Mouse (Mus musculus) kidney, postnatal 0 days (tissue): Measurements from ENCODE around the gene 1700016K19Rik. TPM values are rescaled to one million over a fixed set of nuclear protein-coding genes. Genes with fewer than 3 reads are reported as not detected.

Source experiments
- ATAC-seq: fragments of 200-750 bp; cut with Nextera tagmentation; replicated peaks from 2 replicates; pipeline ENCODE4 v1.8.0; 2017; ENCODE audit warnings: low read depth, moderate number of reproducible peaks, moderate TSS enrichment, moderate library complexity; ENCODE audit not compliant: low FRiP score
- DNase-seq: peaks from one replicate; pipeline ENCODE4 v3.0.0-alpha.2; 2016; ENCODE audit warnings: low spot score
- H3K27ac ChIP-seq: fragments of 300-500 bp; sonication (generic); 2 replicates; pipeline ENCODE4 v1.5.1; 2014; ENCODE audit warnings: mild to moderate bottlenecking
- H3K27me3 ChIP-seq: fragments of 300-500 bp; sonication (generic); 2 replicates; pipeline ENCODE4 v1.6.1; 2014; ENCODE audit warnings: low read length, mixed read lengths; ENCODE audit not compliant: insufficient read depth
- H3K36me3 ChIP-seq: fragments of 300-500 bp; sonication (generic); 2 replicates; pipeline ENCODE4 v1.6.1; 2014; ENCODE audit warnings: low read length, mixed read lengths; ENCODE audit not compliant: insufficient read depth
- H3K4me1 ChIP-seq: fragments of 300-500 bp; sonication (generic); replicated peaks from 2 replicates; pipeline ENCODE4 v1.6.1; 2014; ENCODE audit warnings: antibody characterized with exemption, low read length, mixed read lengths; ENCODE audit not compliant: insufficient read depth
- H3K4me2 ChIP-seq: fragments of 300-500 bp; sonication (generic); 2 replicates; pipeline ENCODE4 v1.6.1; 2014; ENCODE audit warnings: mild to moderate bottlenecking, low read length, moderate library complexity, mixed read lengths
- H3K4me3 ChIP-seq: fragments of 300-500 bp; sonication (generic); replicated peaks from 2 replicates; pipeline ENCODE4 v1.5.1; 2014; ENCODE audit warnings: low read depth, low read length
- H3K9ac ChIP-seq: fragments of 300-500 bp; sonication (generic); 2 replicates; pipeline ENCODE4 v1.6.1; 2014; ENCODE audit warnings: low read depth, low read length
- H3K9me3 ChIP-seq: fragments of 300-500 bp; sonication (generic); replicated peaks from 2 replicates; pipeline ENCODE4 v1.6.1; 2016; ENCODE audit warnings: low read length, inconsistent platforms, mixed read lengths
- CTCF ChIP-seq: IDR thresholded peaks from 2 replicates; pipeline ENCODE4 v1.5.1; 2016; ENCODE audit warnings: antibody characterized with exemption, low read depth, mild to moderate bottlenecking, moderate library complexity
- WGBS: fragments of 180-500 bp; shearing (Covaris S2); extraction: QIAGEN DNeasy Blood & Tissue Kit; methylation state at CpG from one replicate; pipeline ENCODE4 v1.1.7; 2014; 5-methylcytosine and 5-hydroxymethylcytosine counted together
- polyA plus RNA-seq: library from polyadenylated mRNA; unstranded; fragments of >200 nt; fragmentation: Nextera tagmentation; extraction: Ambion mirVana; gene quantifications from 2 replicates; pipeline ENCODE4 v1.2.1, GENCODE M21; 2015

Gene 1700016K19Rik
- polyA plus RNA-seq, 1 experiment from 2014 or later = 0.38 TPM

GRCm38 (mm10) chr11:75983194-75983593 lies 16.5 kb upstream of the 1700016K19Rik start:
- WGBS = 76% methylated on average over 4 of the region's 4 CpGs
- H3K27me3 ChIP-seq = no peaks in the 10 kb centered on the region

GRCm38 (mm10) chr11:75984581-75984980 lies 15.1 kb upstream of the 1700016K19Rik start:
- WGBS = 69% methylated on average over 1 of the region's 1 CpGs
- Histone ChIP-seq H3K36me3 (no peaks in the 10 kb centered on the region), H3K27ac (no peak overlapping the region), H3K9ac (no peak overlapping the region), H3K4me1 (no peaks in the 10 kb centered on the region), H3K4me2 (no peak overlapping the region), H3K4me3 (no peak overlapping the region), H3K27me3 (no peaks in the 10 kb centered on the region), H3K9me3 (no peaks in the 10 kb centered on the region)
- ATAC-seq = no peak
- TF ChIP-seq CTCF = no peak
- DNase-seq = no peak

More at GRCm38 (mm10) chr11:75983194-75983593, 16.5 kb upstream of the 1700016K19Rik start:
- Histone ChIP-seq H3K9me3 (no peaks in the 10 kb centered on the region), H3K4me3 (no peak overlapping the region), H3K36me3 (no peaks in the 10 kb centered on the region), H3K4me2 (no peak overlapping the region), H3K9ac (no peak overlapping the region), H3K4me1 (no peaks in the 10 kb centered on the region), H3K27ac (no peak overlapping the region)
- ATAC-seq (no peak), DNase-seq (peak; percentile 54)
- peak; percentile 60 for TF ChIP-seq CTCF

GRCm38 (mm10) chr11:75985948-75986347 lies 13.8 kb upstream of the 1700016K19Rik start:
- Histone ChIP-seq H3K9ac (no peak overlapping the region), H3K9me3 (no peaks in the 10 kb centered on the region), H3K27me3 (no peaks in the 10 kb centered on the region), H3K36me3 (no peaks in the 10 kb centered on the region), H3K4me1 (no peaks in the 10 kb centered on the region), H3K27ac (no peak overlapping the region), H3K4me2 (no peak overlapping the region), H3K4me3 (no peak overlapping the region)
- DNase-seq = no peak
- TF ChIP-seq CTCF = no peak
- ATAC-seq = no peak
- whole genome bisulfite sequencing = 63% methylated on average over 7 of the region's 7 CpGs

- H3K9me3 ChIP-seq = no peaks in the 10 kb centered on the region
- no peaks in the 10 kb centered on the region for H3K36me3 ChIP-seq
- no peaks in the 10 kb centered on the region for H3K4me1 ChIP-seq
- peak; percentile 29; the same call in 1 of the 2 replicates for TF ChIP-seq CTCF
- ATAC-seq = no peak
- no peak overlapping the region for H3K4me3 ChIP-seq
- DNase-seq = no peak
- H3K4me2 ChIP-seq = no peak overlapping the region
- no peaks in the 10 kb centered on the region for H3K27me3 ChIP-seq
- H3K27ac ChIP-seq = no peak overlapping the region
- H3K9ac ChIP-seq = no peak overlapping the region
- 69% methylated on average over 15 of the region's 15 CpGs for WGBS
These were observed 8.5 kb upstream of the 1700016K19Rik start for GRCm38 (mm10) chr11:75990965-75991835.

- Histone ChIP-seq H3K4me3 (no peak overlapping the region), H3K36me3 (no peaks in the 10 kb centered on the region), H3K4me1 (no peaks in the 10 kb centered on the region), H3K9me3 (no peaks in the 10 kb centered on the region), H3K27me3 (no peaks in the 10 kb centered on the region), H3K4me2 (no peak overlapping the region), H3K27ac (no peak overlapping the region), H3K9ac (no peak overlapping the region)
- DNase-seq = no peak
- 86% methylated on average over 8 of the region's 8 CpGs for WGBS
- no peak for TF ChIP-seq CTCF
- ATAC-seq = no peak
These were observed 7.8 kb upstream of the 1700016K19Rik start for GRCm38 (mm10) chr11:75991911-75992310.

- DNase-seq (no peak), ATAC-seq (no peak)
- no peak overlapping the region for H3K4me3 ChIP-seq
- TF ChIP-seq CTCF = no peak
- no peak overlapping the region for H3K27ac ChIP-seq
- H3K4me2 ChIP-seq = no peak overlapping the region
- WGBS = 76% methylated on average over 8 of the region's 8 CpGs
- no peaks in the 10 kb centered on the region for H3K9me3 ChIP-seq
- H3K4me1 ChIP-seq = no peaks in the 10 kb centered on the region
- no peaks in the 10 kb centered on the region for H3K27me3 ChIP-seq
- no peaks in the 10 kb centered on the region for H3K36me3 ChIP-seq
- H3K9ac ChIP-seq = no peak overlapping the region
These were observed 7.2 kb upstream of the 1700016K19Rik start for GRCm38 (mm10) chr11:75992481-75992880.

- H3K9ac ChIP-seq = no peak overlapping the region
- WGBS = 35% methylated on average over 9 of the region's 9 CpGs
- no peak for DNase-seq
These were observed 5.4 kb upstream of the 1700016K19Rik start for GRCm38 (mm10) chr11:75994357-75994756.

More at GRCm38 (mm10) chr11:75994357-75994756, 5.4 kb upstream of the 1700016K19Rik start:
- no peak overlapping the region for H3K4me3 ChIP-seq
- no peaks in the 10 kb centered on the region for H3K4me1 ChIP-seq
- H3K9me3 ChIP-seq = no peaks in the 10 kb centered on the region
- H3K36me3 ChIP-seq = no peaks in the 10 kb centered on the region
- H3K27ac ChIP-seq = no peak overlapping the region
- no peak for ATAC-seq
- no peak overlapping the region for H3K4me2 ChIP-seq
- TF ChIP-seq CTCF = no peak
- H3K27me3 ChIP-seq = no peaks in the 10 kb centered on the region
